Mouse (Mus musculus): Measurements from ENCODE around the gene Acadvl. TPM values are rescaled to one million over a fixed set of nuclear protein-coding genes. Genes with fewer than 3 reads are reported as not detected.

Gene Acadvl
- polyA plus RNA-seq (2014; fragmentation: Illumina TruSeq; extraction: RNeasy Lipid Tissue Mini Kit (QIAGEN cat#74804)), result 5.8 TPM

DNA sequence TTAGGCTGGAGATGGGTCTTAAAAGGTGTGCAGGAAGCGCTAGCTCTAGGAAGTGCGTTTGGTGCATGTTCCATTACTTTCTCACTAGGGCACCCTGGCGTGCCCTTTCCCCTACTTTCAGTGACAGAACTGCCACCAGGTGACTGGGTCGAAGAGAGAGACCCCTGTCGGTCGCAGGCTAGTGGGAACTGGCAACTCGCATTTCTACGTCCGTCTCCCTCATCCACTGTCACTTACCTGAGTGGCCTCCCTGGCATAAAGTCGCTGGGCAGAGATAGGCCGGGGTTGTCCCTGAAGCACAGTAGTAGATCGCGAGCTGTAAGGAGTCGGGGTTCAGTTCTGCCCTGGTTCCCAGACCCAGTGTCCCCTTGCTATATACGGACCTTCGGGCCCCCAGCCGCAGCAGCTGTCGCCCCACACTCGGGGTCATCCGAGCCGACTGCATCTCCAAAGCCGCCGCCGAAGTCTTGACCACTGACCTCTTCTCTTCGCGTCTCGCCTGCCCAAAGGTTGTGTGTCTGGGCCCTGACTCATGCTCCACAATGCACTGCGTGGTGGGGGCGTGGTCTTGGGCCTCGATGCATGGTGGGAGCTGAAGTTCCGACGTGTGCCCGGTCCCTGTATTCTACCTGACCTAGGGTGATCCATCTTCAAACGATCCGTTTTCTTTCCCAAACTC, at the start of gene Acadvl:
Acadvl (minus strand) TSS at position 532 of the 679 bp plus-strand sequence.

DNA sequence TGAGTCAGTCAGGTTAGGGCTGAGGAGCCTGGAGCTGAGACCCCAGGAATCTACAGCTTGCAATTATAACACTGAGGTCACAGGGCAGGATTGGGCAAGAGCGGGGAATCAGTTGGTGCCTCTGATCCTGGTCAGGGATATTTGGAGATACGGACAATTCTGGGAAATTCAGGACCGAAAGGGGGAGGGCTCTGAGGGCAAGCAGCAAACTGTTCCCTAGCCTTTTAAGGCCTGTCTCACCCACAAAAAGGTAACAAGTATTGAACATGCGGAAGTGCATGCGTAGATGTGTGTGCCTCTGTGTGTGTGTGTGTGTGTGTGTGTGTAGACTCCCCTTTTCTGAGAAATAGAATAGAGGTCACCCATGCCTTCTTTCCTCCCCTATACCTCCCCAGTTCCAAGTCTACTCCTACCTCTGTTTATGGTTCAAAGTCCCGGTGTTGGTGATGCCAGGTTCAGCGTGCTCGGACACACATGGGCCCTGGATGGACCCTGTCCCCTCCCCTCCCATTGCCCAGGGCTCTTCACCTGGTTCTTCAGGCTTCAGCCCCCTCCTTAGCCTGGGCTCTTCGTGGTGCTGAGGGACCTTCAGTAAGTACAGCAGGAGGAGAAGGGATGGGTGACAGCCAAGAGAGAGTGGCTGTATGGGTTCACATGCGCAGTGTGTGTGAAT, 38.8 kb upstream of the Acadvl start, which contains the start of gene Asgr1:
Asgr1 (plus strand) TSS at position 188 of the 673 bp plus-strand sequence.

DNA sequence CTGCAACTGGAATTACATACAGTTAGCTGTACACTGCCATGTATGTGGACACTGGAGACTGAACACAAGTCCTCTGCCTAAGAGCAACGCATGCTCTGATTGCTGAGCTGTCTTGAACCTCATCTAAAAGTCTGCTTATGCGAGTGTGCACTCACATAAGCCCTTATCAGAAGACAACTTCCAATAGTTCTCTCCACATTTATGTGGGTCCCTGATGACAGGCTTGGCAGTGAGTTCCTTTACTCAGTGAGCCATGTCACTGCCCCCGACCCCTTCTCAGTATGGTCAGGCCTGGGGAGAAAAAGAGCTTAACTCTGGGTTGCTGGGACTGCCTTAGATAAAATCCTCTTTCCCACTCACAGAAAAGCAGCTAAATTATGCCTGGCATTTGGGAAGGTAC, 1.5 kb upstream of the Acadvl start, which contains the start of gene Dlg4:
Dlg4 (plus strand) TSS at position 274 of the 400 bp plus-strand sequence.

DNA sequence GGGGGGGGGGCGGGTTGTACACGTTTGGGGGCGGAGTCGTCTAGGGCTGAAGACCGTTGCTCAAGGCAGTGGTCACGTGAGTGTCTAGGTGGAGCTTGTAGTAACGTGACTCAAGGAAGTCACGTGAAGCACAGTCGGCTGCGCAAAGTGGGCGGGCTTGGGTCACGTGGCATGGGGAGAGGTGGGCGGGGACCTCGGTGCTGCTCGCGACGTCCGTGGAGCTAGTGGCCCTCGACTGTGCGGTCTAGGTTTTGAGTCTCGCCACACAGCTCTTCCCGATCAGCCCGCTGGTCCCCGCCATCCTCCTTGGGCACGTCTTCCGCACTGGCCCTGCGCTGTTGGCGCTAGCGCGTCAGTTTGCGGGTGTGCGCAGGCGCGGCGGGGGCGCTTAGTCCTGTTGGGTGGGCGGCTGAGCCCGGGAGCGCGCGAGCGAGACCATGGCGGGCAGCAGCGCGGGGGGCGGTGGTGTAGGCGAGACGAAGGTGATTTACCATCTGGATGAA, 14.8 kb downstream of the Acadvl start, which contains the start of gene Dvl2:
Dvl2 (plus strand) TSS at position 200 of the 503 bp plus-strand sequence.

DNA sequence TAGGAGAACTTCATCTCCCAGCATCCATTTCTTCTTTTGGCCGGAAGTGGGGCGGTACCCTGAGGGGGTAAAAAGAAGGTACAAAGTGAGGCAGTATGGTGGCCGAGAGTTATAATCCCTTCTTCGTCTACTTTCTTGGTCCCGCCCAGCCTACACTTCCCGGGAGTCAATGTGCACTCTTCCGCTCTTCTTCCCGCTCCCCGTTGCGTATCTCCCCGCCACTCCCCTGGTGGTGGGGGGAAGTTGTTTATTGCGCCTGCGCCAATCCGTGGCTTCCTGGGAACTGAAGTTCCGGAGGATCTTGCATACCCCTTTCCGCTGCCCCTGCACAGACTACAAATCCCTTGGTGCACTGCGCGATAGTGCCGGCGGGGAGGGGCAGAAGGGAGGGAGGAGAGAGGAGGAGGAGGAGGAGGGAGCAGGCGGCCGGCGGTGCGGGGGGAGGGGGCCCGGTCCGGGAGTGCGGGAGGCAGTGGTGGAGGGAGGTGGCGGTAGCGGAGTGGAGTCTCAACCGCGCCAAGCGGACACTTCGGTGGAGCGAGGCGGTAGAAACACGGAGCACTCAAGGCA, 19.7 kb downstream of the Acadvl start, which contains the start of gene Phf23:
Phf23 (plus strand) TSS at position 387 of the 570 bp plus-strand sequence.

DNA sequence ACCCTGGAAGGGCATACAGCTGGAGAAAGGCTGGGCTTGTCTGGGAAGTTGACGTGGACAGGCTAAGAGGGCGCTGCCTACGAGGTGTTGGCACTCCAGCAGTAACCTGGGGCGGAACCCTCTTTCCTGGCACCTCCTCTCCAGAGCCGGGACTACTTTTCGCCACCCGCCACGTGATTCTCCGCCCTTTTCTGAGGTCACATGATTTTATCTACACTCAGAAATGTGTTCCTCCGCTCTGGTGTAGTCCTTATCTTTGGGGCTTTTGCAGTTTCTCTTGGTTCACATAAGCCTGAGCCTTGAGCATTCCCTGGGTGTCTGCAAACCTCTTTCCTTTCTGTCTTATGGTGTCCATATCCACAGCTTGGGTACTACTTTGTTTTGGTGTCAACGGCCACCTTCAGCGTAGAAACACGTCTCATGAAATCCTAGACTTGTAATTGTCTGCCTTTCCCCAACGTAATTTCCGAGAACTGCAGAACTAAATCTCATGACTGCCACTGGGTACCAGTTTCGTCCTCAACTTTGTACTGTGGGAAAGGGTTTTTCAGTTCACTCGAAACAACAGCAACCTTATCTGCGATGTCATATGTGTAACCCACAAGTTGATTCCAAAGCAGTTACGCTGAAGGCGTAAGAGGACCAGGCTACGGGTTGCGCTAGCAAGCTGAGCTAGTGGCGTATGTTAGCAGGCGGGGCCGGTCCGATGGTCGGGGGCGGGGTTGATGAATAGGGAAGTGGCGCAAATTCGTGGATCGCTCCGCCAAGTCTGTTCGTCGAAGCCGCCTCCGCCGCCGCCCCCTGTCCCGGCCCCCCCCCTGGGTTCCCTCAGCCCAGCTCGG, 24.1 kb downstream of the Acadvl start, which contains the start of gene Gabarap:
Gabarap (plus strand) TSS at position 294 of the 842 bp plus-strand sequence.

DNA sequence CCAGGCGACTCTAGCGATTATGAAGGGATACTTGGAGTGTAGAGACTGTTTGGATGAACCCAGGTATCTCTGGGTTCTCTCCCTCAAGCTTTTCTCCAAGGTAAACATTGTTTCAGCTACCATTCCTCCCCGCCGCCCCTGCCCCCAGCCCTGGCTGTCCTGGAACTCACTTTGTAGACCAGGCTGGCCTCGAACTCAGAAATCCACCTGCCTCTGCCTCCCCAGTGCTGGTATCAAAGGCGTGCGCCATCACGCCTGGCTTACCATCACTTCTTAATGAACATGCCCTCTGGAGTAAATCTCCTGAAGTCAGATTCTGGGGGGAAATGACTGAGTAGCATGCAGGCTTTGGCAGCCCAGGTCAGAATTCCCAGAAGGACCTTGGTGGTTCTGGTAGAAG, 33.0 kb downstream of the Acadvl start, which contains the start of gene Elp5:
Elp5 (minus strand) TSS at position 293 of the 400 bp plus-strand sequence.

DNA sequence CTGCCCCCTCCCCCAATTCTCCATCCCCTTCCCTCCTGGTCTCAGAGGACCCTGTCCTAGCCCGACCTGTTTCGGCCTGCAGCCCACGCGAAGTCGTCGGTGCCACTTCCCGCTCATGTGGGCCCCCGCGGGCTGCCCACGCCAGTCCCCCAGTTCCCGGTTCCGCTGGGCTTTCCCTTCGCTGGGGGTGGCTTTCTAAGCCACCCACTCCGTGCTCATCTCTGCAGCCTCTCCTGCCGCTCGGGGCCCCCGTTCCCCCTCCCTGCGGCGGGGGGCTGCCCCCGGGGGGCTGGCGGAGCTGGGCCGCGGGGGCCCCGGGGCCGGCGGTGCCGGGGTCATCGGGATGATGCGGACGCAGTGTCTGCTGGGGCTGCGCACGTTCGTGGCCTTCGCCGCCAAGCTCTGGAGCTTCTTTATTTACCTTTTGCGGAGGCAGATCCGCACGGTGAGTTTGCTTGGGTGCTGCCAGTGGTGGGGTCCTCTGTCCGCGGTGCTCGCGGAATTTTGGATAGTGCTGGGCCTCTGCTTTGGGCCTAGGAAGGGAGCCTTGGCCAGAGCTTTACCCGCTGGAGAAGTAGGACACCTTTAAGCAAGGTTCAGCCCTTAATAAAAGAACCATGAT, 34.0 kb downstream of the Acadvl start, which contains the start of gene Ctdnep1:
Ctdnep1 (plus strand) TSS at position 16 of the 622 bp plus-strand sequence.

DNA sequence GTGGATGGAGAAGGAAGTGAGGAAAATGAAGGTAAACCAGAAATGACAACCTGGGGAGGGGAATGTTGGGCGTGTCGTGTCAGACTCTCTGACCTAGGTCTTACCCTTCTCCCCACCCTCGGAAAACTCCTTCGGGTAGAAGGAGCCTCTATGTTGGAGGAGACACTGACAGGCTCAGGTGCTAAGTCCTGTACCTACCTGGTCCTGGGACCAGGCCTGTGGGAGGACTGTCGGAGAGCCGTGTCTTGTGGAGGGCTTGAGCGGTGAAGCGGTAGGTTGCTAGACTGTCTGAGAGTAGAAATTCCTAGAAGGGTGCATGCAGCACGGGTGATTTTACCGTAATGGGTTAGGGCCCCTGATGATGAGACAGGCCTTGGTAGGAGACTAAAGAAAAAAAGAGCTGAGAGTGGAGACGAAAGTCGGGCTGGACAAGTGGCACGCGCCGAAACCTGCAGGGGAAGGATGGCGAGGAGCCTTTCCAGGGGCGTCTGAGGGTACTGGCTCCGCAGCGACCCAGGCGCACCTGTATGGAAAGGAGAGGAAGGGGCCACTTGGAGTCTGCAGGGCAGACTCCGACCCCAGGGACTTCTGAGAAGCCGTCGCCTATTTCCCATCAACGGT, 50.5 kb downstream of the Acadvl start, which contains the start of gene Cldn7:
Cldn7 (plus strand) TSS at position 130 of the 621 bp plus-strand sequence.

Other genes starting within 250 kb of the Acadvl start
- gene Zbtb4, start 249.5 kb downstream of the Acadvl start, polyA plus RNA-seq (2014; fragmentation: Illumina TruSeq; extraction: RNeasy Lipid Tissue Mini Kit (QIAGEN cat#74804)), result 26.4 TPM
- 3.4 TPM for gene Chrnb1, start 219.5 kb downstream of the Acadvl start, polyA plus RNA-seq (2014; fragmentation: Illumina TruSeq; extraction: RNeasy Lipid Tissue Mini Kit (QIAGEN cat#74804))
- gene Fgf11, start 213.6 kb downstream of the Acadvl start, polyA plus RNA-seq (2014; fragmentation: Illumina TruSeq; extraction: RNeasy Lipid Tissue Mini Kit (QIAGEN cat#74804)), result 7.0 TPM
- 1.2 TPM for gene Tmem102, start 209.8 kb downstream of the Acadvl start, polyA plus RNA-seq (2014; fragmentation: Illumina TruSeq; extraction: RNeasy Lipid Tissue Mini Kit (QIAGEN cat#74804))
- gene Gm39566, start 200.1 kb downstream of the Acadvl start, polyA plus RNA-seq (2014; fragmentation: Illumina TruSeq; extraction: RNeasy Lipid Tissue Mini Kit (QIAGEN cat#74804)), result not detected
- gene Spem2, start 196.9 kb downstream of the Acadvl start, polyA plus RNA-seq (2014; fragmentation: Illumina TruSeq; extraction: RNeasy Lipid Tissue Mini Kit (QIAGEN cat#74804)), result not detected
- not detected for gene Spem1, start 193.2 kb downstream of the Acadvl start, polyA plus RNA-seq (2014; fragmentation: Illumina TruSeq; extraction: RNeasy Lipid Tissue Mini Kit (QIAGEN cat#74804))
- gene Nlgn2, start 177.6 kb downstream of the Acadvl start, polyA plus RNA-seq (2014; fragmentation: Illumina TruSeq; extraction: RNeasy Lipid Tissue Mini Kit (QIAGEN cat#74804)), result 1.4 TPM
- 16.6 TPM for gene Tmem256, start 176.9 kb downstream of the Acadvl start, polyA plus RNA-seq (2014; fragmentation: Illumina TruSeq; extraction: RNeasy Lipid Tissue Mini Kit (QIAGEN cat#74804))
- 1.2 TPM for gene Plscr3, start 169.0 kb downstream of the Acadvl start, polyA plus RNA-seq (2014; fragmentation: Illumina TruSeq; extraction: RNeasy Lipid Tissue Mini Kit (QIAGEN cat#74804))
- 0.26 TPM for gene Tnk1, start 156.7 kb downstream of the Acadvl start, polyA plus RNA-seq (2014; fragmentation: Illumina TruSeq; extraction: RNeasy Lipid Tissue Mini Kit (QIAGEN cat#74804))
- not detected for gene Tmem95, start 137.4 kb downstream of the Acadvl start, polyA plus RNA-seq (2014; fragmentation: Illumina TruSeq; extraction: RNeasy Lipid Tissue Mini Kit (QIAGEN cat#74804))
- gene Kctd11, start 134.0 kb downstream of the Acadvl start, polyA plus RNA-seq (2014; fragmentation: Illumina TruSeq; extraction: RNeasy Lipid Tissue Mini Kit (QIAGEN cat#74804)), result 2.4 TPM
- gene Acap1, start 119.9 kb downstream of the Acadvl start, polyA plus RNA-seq (2014; fragmentation: Illumina TruSeq; extraction: RNeasy Lipid Tissue Mini Kit (QIAGEN cat#74804)), result not detected
- 2.4 TPM for gene 2810408A11Rik, start 114.4 kb downstream of the Acadvl start, polyA plus RNA-seq (2014; fragmentation: Illumina TruSeq; extraction: RNeasy Lipid Tissue Mini Kit (QIAGEN cat#74804))
- gene Neurl4, start 114.3 kb downstream of the Acadvl start, polyA plus RNA-seq (2014; fragmentation: Illumina TruSeq; extraction: RNeasy Lipid Tissue Mini Kit (QIAGEN cat#74804)), result 4.1 TPM
- 21.7 TPM for gene Gps2, start 101.5 kb downstream of the Acadvl start, polyA plus RNA-seq (2014; fragmentation: Illumina TruSeq; extraction: RNeasy Lipid Tissue Mini Kit (QIAGEN cat#74804))
- gene Eif5a, start 93.5 kb downstream of the Acadvl start, polyA plus RNA-seq (2014; fragmentation: Illumina TruSeq; extraction: RNeasy Lipid Tissue Mini Kit (QIAGEN cat#74804)), result 199 TPM
- 6.4 TPM for gene Ybx2, start 79.6 kb downstream of the Acadvl start, polyA plus RNA-seq (2014; fragmentation: Illumina TruSeq; extraction: RNeasy Lipid Tissue Mini Kit (QIAGEN cat#74804))
- gene Slc2a4, start 67.2 kb downstream of the Acadvl start, polyA plus RNA-seq (2014; fragmentation: Illumina TruSeq; extraction: RNeasy Lipid Tissue Mini Kit (QIAGEN cat#74804)), result 0.63 TPM
- gene Cldn7, start 50.6 kb downstream of the Acadvl start, polyA plus RNA-seq (2014; fragmentation: Illumina TruSeq; extraction: RNeasy Lipid Tissue Mini Kit (QIAGEN cat#74804)), result 2.6 TPM
- gene Ctdnep1, start 34.3 kb downstream of the Acadvl start, polyA plus RNA-seq (2014; fragmentation: Illumina TruSeq; extraction: RNeasy Lipid Tissue Mini Kit (QIAGEN cat#74804)), result 63.2 TPM
- 5.8 TPM for gene Elp5, start 32.9 kb downstream of the Acadvl start, polyA plus RNA-seq (2014; fragmentation: Illumina TruSeq; extraction: RNeasy Lipid Tissue Mini Kit (QIAGEN cat#74804))
- 449 TPM for gene Gabarap, start 24.3 kb downstream of the Acadvl start, polyA plus RNA-seq (2014; fragmentation: Illumina TruSeq; extraction: RNeasy Lipid Tissue Mini Kit (QIAGEN cat#74804))
- 24.2 TPM for gene Phf23, start 19.6 kb downstream of the Acadvl start, polyA plus RNA-seq (2014; fragmentation: Illumina TruSeq; extraction: RNeasy Lipid Tissue Mini Kit (QIAGEN cat#74804))
- gene Dvl2, start 14.8 kb downstream of the Acadvl start, polyA plus RNA-seq (2014; fragmentation: Illumina TruSeq; extraction: RNeasy Lipid Tissue Mini Kit (QIAGEN cat#74804)), result 1.8 TPM
- 1.7 TPM for gene Dlg4, start 1.5 kb upstream of the Acadvl start, polyA plus RNA-seq (2014; fragmentation: Illumina TruSeq; extraction: RNeasy Lipid Tissue Mini Kit (QIAGEN cat#74804))
- not detected for gene Asgr1, start 38.7 kb upstream of the Acadvl start, polyA plus RNA-seq (2014; fragmentation: Illumina TruSeq; extraction: RNeasy Lipid Tissue Mini Kit (QIAGEN cat#74804))
- gene Asgr2, start 77.2 kb upstream of the Acadvl start, polyA plus RNA-seq (2014; fragmentation: Illumina TruSeq; extraction: RNeasy Lipid Tissue Mini Kit (QIAGEN cat#74804)), result 0.80 TPM
- 21.9 TPM for gene Mgl2, start 114.9 kb upstream of the Acadvl start, polyA plus RNA-seq (2014; fragmentation: Illumina TruSeq; extraction: RNeasy Lipid Tissue Mini Kit (QIAGEN cat#74804))
- 3.7 TPM for gene Clec10a, start 140.8 kb upstream of the Acadvl start, polyA plus RNA-seq (2014; fragmentation: Illumina TruSeq; extraction: RNeasy Lipid Tissue Mini Kit (QIAGEN cat#74804))
- not detected for gene Slc16a11, start 197.3 kb upstream of the Acadvl start, polyA plus RNA-seq (2014; fragmentation: Illumina TruSeq; extraction: RNeasy Lipid Tissue Mini Kit (QIAGEN cat#74804))
- gene Slc16a13, start 205.7 kb upstream of the Acadvl start, polyA plus RNA-seq (2014; fragmentation: Illumina TruSeq; extraction: RNeasy Lipid Tissue Mini Kit (QIAGEN cat#74804)), result 3.1 TPM
- gene Bcl6b, start 214.4 kb upstream of the Acadvl start, polyA plus RNA-seq (2014; fragmentation: Illumina TruSeq; extraction: RNeasy Lipid Tissue Mini Kit (QIAGEN cat#74804)), result 7.3 TPM
- 2.4 TPM for gene 0610010K14Rik, start 222.5 kb upstream of the Acadvl start, polyA plus RNA-seq (2014; fragmentation: Illumina TruSeq; extraction: RNeasy Lipid Tissue Mini Kit (QIAGEN cat#74804))
- gene Gm21988, start 224.4 kb upstream of the Acadvl start, polyA plus RNA-seq (2014; fragmentation: Illumina TruSeq; extraction: RNeasy Lipid Tissue Mini Kit (QIAGEN cat#74804)), result 0.37 TPM
- gene Rnasek, start 224.4 kb upstream of the Acadvl start, polyA plus RNA-seq (2014; fragmentation: Illumina TruSeq; extraction: RNeasy Lipid Tissue Mini Kit (QIAGEN cat#74804)), result 25.1 TPM
- gene Alox12, start 239.9 kb upstream of the Acadvl start, polyA plus RNA-seq (2014; fragmentation: Illumina TruSeq; extraction: RNeasy Lipid Tissue Mini Kit (QIAGEN cat#74804)), result 2.5 TPM